Mouse (Mus musculus): ENCODE results near the gene Aff3. TPM values are rescaled to one million over a fixed set of nuclear protein-coding genes. Genes with fewer than 3 reads are reported as not detected.

The Aff3 gene
- polyA plus RNA-seq, 1 experiment from 2014 or later = 33.1 TPM

DNA sequence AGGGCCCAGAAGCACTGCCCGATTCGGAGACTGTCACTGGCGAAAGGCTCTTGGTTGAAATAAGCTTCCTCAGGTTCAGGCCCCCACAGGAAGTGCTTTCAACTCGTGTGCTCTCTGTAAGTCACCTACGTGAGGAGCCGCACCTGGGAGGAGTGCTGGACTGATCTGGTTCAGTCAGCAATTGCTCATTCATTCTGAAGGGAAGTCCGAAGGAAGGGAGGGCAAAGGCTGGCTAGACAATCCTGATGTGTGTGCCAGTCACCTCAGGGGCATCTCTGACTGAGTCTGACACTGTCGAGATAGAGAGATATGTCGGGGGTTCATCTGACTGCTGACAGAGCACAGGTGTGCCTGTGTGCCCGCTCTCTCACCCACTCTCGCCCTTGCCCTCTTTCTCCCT is 413.3 kb downstream of the Aff3 start:
- no peak overlapping the region for H3K4me2 ChIP-seq
- no peak for ATAC-seq (ENCODE audit: low FRiP score)
- peaks cover 18% of the 10 kb centered on the region for H3K4me1 ChIP-seq
- H3K9ac ChIP-seq (replicated peaks) = no peak overlapping the region
- no peaks in the 10 kb centered on the region for H3K27me3 ChIP-seq (replicated peaks)
- WGBS = 91% methylated on average over 11 of the region's 11 CpGs
- H3K36me3 ChIP-seq = no peaks in the 10 kb centered on the region
- no peak overlapping the region for H3K27ac ChIP-seq (replicated peaks)
- H3K9me3 ChIP-seq (replicated peaks) = no peaks in the 10 kb centered on the region
- H3K4me3 ChIP-seq (replicated peaks) = no peak overlapping the region

DNA sequence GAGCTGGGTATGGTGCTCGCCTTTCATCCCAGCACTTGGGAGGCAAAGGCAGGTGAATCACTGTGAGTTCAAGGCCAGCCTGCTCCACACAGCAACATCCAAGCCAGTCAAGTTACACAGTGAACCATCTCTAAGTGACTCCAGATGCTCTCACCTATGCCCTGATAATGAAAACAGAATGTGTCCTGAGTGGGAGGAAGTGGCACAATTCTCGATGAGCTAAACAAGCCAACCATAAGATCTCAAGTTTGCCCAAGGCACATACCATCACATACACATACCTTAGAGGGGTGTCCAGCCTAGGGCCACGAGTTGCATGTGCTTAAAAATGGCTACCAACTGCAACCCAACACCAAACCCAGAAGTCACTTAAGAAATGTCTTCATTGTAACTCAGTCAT is 414.5 kb downstream of the Aff3 start:
- ATAC-seq (ENCODE audit: low FRiP score) = no peak

GRCm38 (mm10) chr1:38249561-38249960 is 415.2 kb downstream of the Aff3 start:
- Histone ChIP-seq H3K4me1 (peaks cover 22% of the 10 kb centered on the region), H3K9me3 (replicated peaks) (no peaks in the 10 kb centered on the region), H3K27me3 (replicated peaks) (no peaks in the 10 kb centered on the region), H3K27ac (replicated peaks) (no peak overlapping the region), H3K9ac (replicated peaks) (no peak overlapping the region), H3K4me2 (no peak overlapping the region), H3K36me3 (no peaks in the 10 kb centered on the region), H3K4me3 (replicated peaks) (no peak overlapping the region)
- no peak for ATAC-seq (ENCODE audit: low FRiP score)
- 87% methylated on average over 7 of the region's 7 CpGs for WGBS

More for the DNA sequence above, 414.5 kb downstream of the Aff3 start:
- Histone ChIP-seq H3K4me2 (no peak overlapping the region), H3K27ac (replicated peaks) (no peak overlapping the region), H3K27me3 (replicated peaks) (no peaks in the 10 kb centered on the region), H3K9ac (replicated peaks) (no peak overlapping the region), H3K9me3 (replicated peaks) (no peaks in the 10 kb centered on the region), H3K4me1 (peaks cover 18% of the 10 kb centered on the region), H3K4me3 (replicated peaks) (no peak overlapping the region), H3K36me3 (no peaks in the 10 kb centered on the region)
- 93% methylated on average over 3 of the region's 3 CpGs for WGBS

DNA sequence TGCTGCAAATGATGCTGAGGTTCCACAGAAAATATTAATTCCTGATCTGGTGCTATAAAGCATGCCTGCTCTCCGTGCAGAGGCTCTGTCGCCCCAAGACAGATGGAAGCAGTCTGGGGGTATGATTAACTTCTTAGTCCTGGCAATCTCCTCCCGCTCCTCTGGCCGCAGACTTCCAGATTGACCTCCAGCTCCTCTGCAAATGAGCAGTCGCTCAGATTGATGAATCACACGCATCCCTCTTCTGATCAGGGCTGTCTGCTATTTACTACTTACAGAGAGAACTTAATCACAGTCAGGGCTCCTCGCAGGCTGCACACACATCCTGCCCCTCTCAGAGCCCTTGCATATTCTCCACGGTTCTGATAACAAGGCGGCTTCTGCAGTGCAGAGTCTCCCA is 416.7 kb downstream of the Aff3 start:
- no peaks in the 10 kb centered on the region for H3K9me3 ChIP-seq (replicated peaks)
- peak overlapping the region; percentile 52 for H3K27ac ChIP-seq (replicated peaks)
- peaks cover 23% of the 10 kb centered on the region for H3K4me1 ChIP-seq
- 35% methylated on average over 9 of the region's 9 CpGs for WGBS
- no peak overlapping the region for H3K4me2 ChIP-seq
- peak; percentile 28; the same call in 1 of the 2 replicates for ATAC-seq (ENCODE audit: low FRiP score)
- H3K36me3 ChIP-seq = no peaks in the 10 kb centered on the region
- H3K27me3 ChIP-seq (replicated peaks) = no peaks in the 10 kb centered on the region
- H3K9ac ChIP-seq (replicated peaks) = no peak overlapping the region
- no peak overlapping the region for H3K4me3 ChIP-seq (replicated peaks)

DNA sequence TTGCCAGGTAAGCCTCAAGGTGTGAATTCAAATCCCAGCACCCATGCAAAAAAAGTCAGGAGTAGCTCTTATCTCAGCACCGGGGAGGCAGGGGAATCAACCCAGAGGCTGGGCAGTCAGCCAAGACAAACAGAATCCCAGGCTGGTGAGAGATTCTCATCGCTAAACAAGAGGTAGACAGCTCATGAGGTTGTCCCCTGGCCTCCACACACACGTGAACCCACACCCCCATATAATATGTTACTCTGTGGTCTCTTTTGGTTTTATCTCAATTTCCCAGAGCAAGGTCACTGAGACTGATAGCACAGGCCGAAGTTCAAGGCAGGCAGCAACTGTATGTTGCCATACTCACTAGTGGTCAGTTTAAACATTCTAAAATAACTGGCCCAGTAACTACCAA is 422.2 kb downstream of the Aff3 start:
- Histone ChIP-seq H3K4me2 (no peak overlapping the region), H3K4me3 (replicated peaks) (no peak overlapping the region), H3K9ac (replicated peaks) (no peak overlapping the region), H3K36me3 (no peaks in the 10 kb centered on the region), H3K4me1 (peaks cover 17% of the 10 kb centered on the region), H3K27me3 (replicated peaks) (no peaks in the 10 kb centered on the region), H3K9me3 (replicated peaks) (no peaks in the 10 kb centered on the region), H3K27ac (replicated peaks) (no peak overlapping the region)
- 51% methylated on average over 4 of the region's 4 CpGs for WGBS
- no peak for ATAC-seq (ENCODE audit: low FRiP score)

DNA sequence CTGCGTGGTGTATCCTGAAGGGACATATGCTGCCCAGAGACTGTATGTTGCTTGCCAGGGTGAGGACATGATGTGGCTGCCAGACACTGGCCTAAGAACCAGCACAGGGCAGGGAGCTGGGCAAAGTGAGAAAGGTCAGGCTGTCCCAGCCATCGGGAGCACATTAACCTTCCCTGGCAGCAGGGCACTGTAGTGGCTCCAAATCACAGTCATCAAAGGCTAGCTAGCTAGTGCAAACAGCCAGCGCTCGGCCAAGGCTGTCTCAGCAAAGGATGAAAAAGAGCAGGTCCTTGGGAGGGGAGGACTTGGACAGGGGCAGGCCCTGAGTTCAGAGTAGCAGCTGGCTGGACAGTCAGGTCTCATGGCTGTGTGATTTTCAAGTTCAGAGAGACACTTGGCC is 423.0 kb downstream of the Aff3 start:
- H3K27me3 ChIP-seq (replicated peaks) = no peaks in the 10 kb centered on the region
- H3K4me1 ChIP-seq = peaks cover 11% of the 10 kb centered on the region; the same call in 1 of the 2 replicates
- no peak overlapping the region for H3K27ac ChIP-seq (replicated peaks)
- no peak overlapping the region for H3K9ac ChIP-seq (replicated peaks)
- WGBS = 73% methylated on average over 4 of the region's 4 CpGs
- no peak overlapping the region for H3K4me3 ChIP-seq (replicated peaks)
- ATAC-seq (ENCODE audit: low FRiP score) = no peak
- no peak overlapping the region for H3K4me2 ChIP-seq
- no peaks in the 10 kb centered on the region for H3K36me3 ChIP-seq
- no peaks in the 10 kb centered on the region for H3K9me3 ChIP-seq (replicated peaks)

DNA sequence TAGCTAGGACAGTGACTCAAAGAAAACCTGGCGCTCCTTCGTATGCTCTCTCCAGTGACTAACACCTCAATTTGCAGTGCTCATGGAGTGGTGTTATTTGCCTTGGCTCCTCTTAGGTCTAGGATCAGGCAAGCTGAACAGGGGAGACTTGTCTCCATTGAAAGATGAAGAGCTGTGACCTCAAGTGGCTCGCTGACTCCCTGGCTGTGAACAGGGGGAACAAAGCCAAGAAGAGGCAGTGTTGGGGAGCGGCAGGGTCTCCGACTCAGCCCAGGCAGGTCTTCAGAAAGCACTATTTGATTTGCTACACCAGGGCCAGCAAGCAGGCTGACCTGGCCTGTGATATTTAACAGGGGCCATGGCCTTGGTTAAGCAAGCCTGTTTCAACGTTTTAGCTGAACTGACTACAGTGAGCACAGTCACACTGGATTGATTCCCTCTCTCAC is 423.5 kb downstream of the Aff3 start:
- Histone ChIP-seq H3K36me3 (no peaks in the 10 kb centered on the region), H3K9ac (replicated peaks) (no peak overlapping the region), H3K4me1 (peaks cover 11% of the 10 kb centered on the region; the same call in 1 of the 2 replicates), H3K27ac (replicated peaks) (no peak overlapping the region), H3K4me2 (no peak overlapping the region), H3K4me3 (replicated peaks) (no peak overlapping the region), H3K27me3 (replicated peaks) (no peaks in the 10 kb centered on the region), H3K9me3 (replicated peaks) (no peaks in the 10 kb centered on the region)
- 82% methylated on average over 6 of the region's 6 CpGs for WGBS
- ATAC-seq (ENCODE audit: low FRiP score) = no peak

GRCm38 (mm10) chr1:38240438-38241220 is 424.1 kb downstream of the Aff3 start:
- H3K9ac ChIP-seq (replicated peaks) = no peak overlapping the region
- H3K4me1 ChIP-seq = peaks cover 11% of the 10 kb centered on the region; the same call in 1 of the 2 replicates
- H3K27me3 ChIP-seq (replicated peaks) = no peaks in the 10 kb centered on the region
- H3K9me3 ChIP-seq (replicated peaks) = no peaks in the 10 kb centered on the region
- no peak for ATAC-seq (ENCODE audit: low FRiP score)
- H3K4me2 ChIP-seq = no peak overlapping the region
- WGBS = 82% methylated on average over 9 of the region's 9 CpGs
- no peak overlapping the region for H3K27ac ChIP-seq (replicated peaks)
- H3K4me3 ChIP-seq (replicated peaks) = no peak overlapping the region
- H3K36me3 ChIP-seq = no peaks in the 10 kb centered on the region

GRCm38 (mm10) chr1:38239516-38239915 is 425.2 kb downstream of the Aff3 start:
- Histone ChIP-seq H3K4me3 (replicated peaks) (no peak overlapping the region), H3K4me2 (no peak overlapping the region), H3K4me1 (peaks cover 7% of the 10 kb centered on the region; the same call in 1 of the 2 replicates), H3K9ac (replicated peaks) (no peak overlapping the region), H3K9me3 (replicated peaks) (no peaks in the 10 kb centered on the region), H3K27me3 (replicated peaks) (no peaks in the 10 kb centered on the region), H3K27ac (replicated peaks) (no peak overlapping the region), H3K36me3 (no peaks in the 10 kb centered on the region)
- ATAC-seq (ENCODE audit: low FRiP score) = no peak
- 94% methylated on average over 16 of the region's 16 CpGs for WGBS

GRCm38 (mm10) chr1:38237831-38238230 is 426.9 kb downstream of the Aff3 start:
- ATAC-seq (ENCODE audit: low FRiP score) = no peak
- Histone ChIP-seq H3K4me2 (no peak overlapping the region), H3K4me3 (replicated peaks) (no peak overlapping the region), H3K9ac (replicated peaks) (no peak overlapping the region), H3K36me3 (no peaks in the 10 kb centered on the region), H3K4me1 (peaks cover 6% of the 10 kb centered on the region; the same call in 1 of the 2 replicates), H3K27ac (replicated peaks) (peak overlapping the region; percentile 37; the same call in 1 of the 2 replicates), H3K27me3 (replicated peaks) (no peaks in the 10 kb centered on the region), H3K9me3 (replicated peaks) (no peaks in the 10 kb centered on the region)
- 78% methylated on average over 9 of the region's 9 CpGs for WGBS

DNA sequence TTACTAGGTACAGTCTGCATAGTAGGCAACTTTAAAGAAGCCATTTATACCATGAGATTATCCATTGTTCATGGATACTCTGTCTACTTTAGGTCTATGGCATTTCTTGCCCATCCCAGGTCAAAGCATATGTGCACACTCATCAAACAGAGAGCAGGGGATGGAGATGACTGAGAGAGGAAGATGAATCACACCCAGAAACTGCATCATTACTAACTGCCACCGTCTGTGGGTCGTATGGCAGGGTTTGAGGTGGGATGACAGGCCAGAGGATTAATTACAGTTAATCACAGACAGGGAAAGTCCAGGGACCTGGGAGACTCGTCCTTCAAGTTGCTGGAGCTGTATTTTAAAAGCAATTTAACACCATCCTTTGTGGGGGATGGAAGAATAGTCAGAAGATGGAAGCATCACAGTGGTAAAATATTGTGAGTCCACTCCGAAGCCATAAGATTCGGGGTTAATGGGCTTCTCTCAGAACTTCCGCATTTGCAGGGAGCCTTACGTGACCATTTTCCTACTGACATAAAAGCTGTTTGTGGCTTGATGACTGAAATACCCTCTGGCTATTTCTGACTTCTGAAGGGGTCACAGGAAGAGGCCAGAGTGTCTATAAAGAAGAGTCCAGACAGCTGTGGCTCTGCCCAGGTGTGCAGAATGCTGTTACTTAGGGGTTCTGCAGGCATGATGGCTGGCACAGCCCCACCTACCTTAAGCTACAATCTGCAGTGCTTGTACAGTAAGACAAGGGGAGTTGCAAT is 427.5 kb downstream of the Aff3 start:
- Histone ChIP-seq H3K27ac (replicated peaks) (peak overlapping the region; percentile 37; the same call in 1 of the 2 replicates), H3K27me3 (replicated peaks) (no peaks in the 10 kb centered on the region), H3K4me1 (peaks cover 8% of the 10 kb centered on the region; the same call in 1 of the 2 replicates), H3K4me3 (replicated peaks) (no peak overlapping the region), H3K36me3 (no peaks in the 10 kb centered on the region), H3K9ac (replicated peaks) (no peak overlapping the region), H3K9me3 (replicated peaks) (no peaks in the 10 kb centered on the region), H3K4me2 (no peak overlapping the region)
- no peak for ATAC-seq (ENCODE audit: low FRiP score)
- WGBS = 61% methylated on average over 7 of the region's 7 CpGs

DNA sequence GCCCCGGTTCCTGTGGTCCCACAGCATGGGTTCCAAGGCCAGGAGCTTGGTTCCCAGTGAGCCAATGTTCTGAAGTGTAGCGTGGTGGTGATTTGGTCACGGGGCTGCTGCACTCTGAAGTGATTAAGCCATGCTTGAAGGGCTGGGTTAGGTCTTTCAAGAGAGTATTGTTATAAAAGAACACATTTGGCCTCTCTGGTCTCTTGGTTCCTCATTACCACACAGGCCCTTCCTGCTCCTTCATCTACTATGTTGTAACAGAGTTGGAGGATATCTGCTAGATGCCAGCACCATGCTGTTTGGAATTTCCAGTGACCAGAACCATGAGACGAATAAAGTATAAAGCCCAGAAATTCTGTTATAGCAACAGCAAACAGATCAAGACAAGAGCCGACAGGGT is 431.6 kb downstream of the Aff3 start:
- Histone ChIP-seq H3K4me3 (replicated peaks) (no peak overlapping the region), H3K27me3 (replicated peaks) (no peaks in the 10 kb centered on the region), H3K9ac (replicated peaks) (no peak overlapping the region), H3K9me3 (replicated peaks) (no peaks in the 10 kb centered on the region), H3K4me2 (no peak overlapping the region), H3K4me1 (peaks cover 6% of the 10 kb centered on the region; the same call in 1 of the 2 replicates), H3K36me3 (no peaks in the 10 kb centered on the region), H3K27ac (replicated peaks) (no peak overlapping the region)
- ATAC-seq (ENCODE audit: low FRiP score) = no peak
- 86% methylated on average over 5 of the region's 5 CpGs for WGBS
